In the genomic region with DNA sequence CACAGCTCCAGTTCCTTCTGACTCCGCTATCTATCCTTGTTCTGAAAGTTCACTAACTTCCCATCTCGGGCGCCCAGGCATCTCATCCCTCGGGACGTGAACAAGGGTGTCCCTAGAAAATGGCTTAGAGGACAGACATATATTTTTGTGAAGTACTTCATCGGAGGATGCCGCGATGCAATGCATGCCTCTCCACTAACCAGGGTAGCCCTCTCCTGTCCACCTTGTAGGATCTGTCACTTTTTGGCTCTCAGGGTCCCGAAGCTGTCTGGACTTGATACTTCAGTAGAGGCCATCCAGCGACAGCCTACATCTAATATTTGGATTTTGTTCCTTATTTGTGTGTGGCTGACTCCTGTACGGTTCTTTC, we compare ENCODE assay signal across 8 mouse cellular contexts. TPM values are rescaled to one million over a fixed set of nuclear protein-coding genes. Genes with fewer than 3 reads are reported as not detected.
DNase-seq lines count a peak whose midpoint lies in the region; ATAC-seq and TF ChIP-seq lines count a peak whose summit lies in the region.

No protein-coding gene starts in this region.

- ATAC-seq in lung, embryonic 16.5 days (ENCODE audit: low read depth) = no peak
- ATAC-seq in limb, embryonic 15.5 days (ENCODE audit: insufficient number of reproducible peaks, low FRiP score, low TSS enrichment, low read depth) = no peak
- ATAC-seq in stomach, embryonic 16.5 days (ENCODE audit: insufficient read depth, low FRiP score) = no peak
- ATAC-seq in megakaryocyte progenitor cell, adult 5-6 weeks (replicated peaks; ENCODE audit: poor library complexity) = no peak

- 3% methylated on average over 11 of the region's 11 CpGs for WGBS in cerebellum, adult 2 months
- WGBS in lung, embryonic 16.5 days = 10% methylated on average over 11 of the region's 11 CpGs
- 11% methylated on average over 11 of the region's 11 CpGs for WGBS in lung, adult 2 months
- WGBS in limb, embryonic 15.5 days = 13% methylated on average over 11 of the region's 11 CpGs
- 12% methylated on average over 11 of the region's 11 CpGs for WGBS in stomach, embryonic 16.5 days

- H3K9ac ChIP-seq in lung, embryonic 16.5 days (ENCODE audit: low read length) = 0 out of 2 replicates have a peak overlapping the region, but pooled peaks have one; percentile 58
- H3K9ac ChIP-seq in limb, embryonic 15.5 days = peak overlapping the region; percentile 5; the same call in 1 of the 2 replicates
- H3K9ac ChIP-seq in stomach, embryonic 16.5 days (ENCODE audit: low read length) = peak overlapping the region; percentile 64

- no peaks in the 10 kb centered on the region for H3K27me3 ChIP-seq in cerebellum, adult 2 months (ENCODE audit: control insufficient read depth, insufficient read depth, low read length)
- peaks cover 25% of the 10 kb centered on the region for H3K27me3 ChIP-seq in lung, embryonic 16.5 days (ENCODE audit: control insufficient read depth, insufficient read depth, low read depth, low read length)
- peaks cover 32% of the 10 kb centered on the region for H3K27me3 ChIP-seq in limb, embryonic 15.5 days
- H3K27me3 ChIP-seq in stomach, embryonic 16.5 days (ENCODE audit: control insufficient read depth, insufficient read depth, low read length) = peaks cover 23% of the 10 kb centered on the region

- peak overlapping the region; percentile 97 for H3K4me2 ChIP-seq in lung, embryonic 16.5 days (ENCODE audit: low read depth, low read length)
- H3K4me2 ChIP-seq in limb, embryonic 15.5 days = peak overlapping the region; percentile 94
- peak overlapping the region; percentile 93 for H3K4me2 ChIP-seq in stomach, embryonic 16.5 days (ENCODE audit: low read depth, low read length)

- no peaks in the 10 kb centered on the region for H3K36me3 ChIP-seq in lung, embryonic 16.5 days (ENCODE audit: control insufficient read depth, insufficient read depth, low read length)
- H3K36me3 ChIP-seq in limb, embryonic 15.5 days = no peaks in the 10 kb centered on the region
- no peaks in the 10 kb centered on the region for H3K36me3 ChIP-seq in stomach, embryonic 16.5 days (ENCODE audit: control insufficient read depth, insufficient read depth, low read length)

- TF ChIP-seq CTCF in cerebellum, adult 2 months (IDR thresholded peaks at IDR 0.05; ENCODE audit: borderline replicate concordance, insufficient read depth, low read depth, low read length) = no peak
- no peak for TF ChIP-seq CTCF in lung, adult 2 months (IDR thresholded peaks at IDR 0.05; ENCODE audit: insufficient read depth, low read length)

- no peak for DNase-seq in cerebellum, adult 2 months
- no peak for DNase-seq in cerebellum, adult 8-10 months
- no peak for DNase-seq in lung, adult 2 months
- no peak for DNase-seq in urinary bladder, postnatal 36 days (ENCODE audit: low spot score in 2 of 2)

- no peaks in the 10 kb centered on the region; the same call in 1 of the 2 replicates for H3K4me1 ChIP-seq in cerebellum, adult 2 months (ENCODE audit: control insufficient read depth, insufficient read depth, low read length)
- peaks cover 10% of the 10 kb centered on the region for H3K4me1 ChIP-seq in lung, embryonic 16.5 days (replicated peaks; ENCODE audit: control insufficient read depth, insufficient read depth, low read length)
- no peaks in the 10 kb centered on the region for H3K4me1 ChIP-seq in lung, adult 2 months (ENCODE audit: control insufficient read depth, insufficient read depth, low read length)
- H3K4me1 ChIP-seq in limb, embryonic 15.5 days = peaks cover 12% of the 10 kb centered on the region
- H3K4me1 ChIP-seq in stomach, embryonic 16.5 days (ENCODE audit: control insufficient read depth, insufficient read depth, low read length) = peaks cover 10% of the 10 kb centered on the region

- no peaks in the 10 kb centered on the region for H3K9me3 ChIP-seq in lung, embryonic 16.5 days (ENCODE audit: control insufficient read depth, low read length)
- H3K9me3 ChIP-seq in limb, embryonic 15.5 days = no peaks in the 10 kb centered on the region
- H3K9me3 ChIP-seq in stomach, embryonic 16.5 days (replicated peaks; ENCODE audit: control insufficient read depth, low read length) = no peaks in the 10 kb centered on the region

- H3K4me3 ChIP-seq in cerebellum, adult 2 months (replicated peaks; ENCODE audit: insufficient read depth, low read depth, low read length) = peak overlapping the region; percentile 82
- peak overlapping the region; percentile 57 for H3K4me3 ChIP-seq in lung, embryonic 16.5 days (ENCODE audit: low read length)
- no peak overlapping the region for H3K4me3 ChIP-seq in lung, adult 2 months (replicated peaks; ENCODE audit: extremely low read depth, low read depth, low read length)
- H3K4me3 ChIP-seq in limb, embryonic 15.5 days = peak overlapping the region; percentile 50
- peak overlapping the region; percentile 57 for H3K4me3 ChIP-seq in stomach, embryonic 16.5 days (replicated peaks; ENCODE audit: low read length)

- TF ChIP-seq POLR2A in cerebellum, adult 2 months (IDR thresholded peaks at IDR 0.05; ENCODE audit: borderline replicate concordance, insufficient read depth, low read length) = no peak
- TF ChIP-seq POLR2A in lung, adult 2 months (IDR thresholded peaks at IDR 0.05; ENCODE audit: borderline replicate concordance, extremely low read depth, low read depth, low read length) = no peak

- no peak overlapping the region for H3K27ac ChIP-seq in cerebellum, adult 2 months (ENCODE audit: insufficient read depth, low read length)
- no peak overlapping the region for H3K27ac ChIP-seq in lung, embryonic 16.5 days (ENCODE audit: low read length)
- H3K27ac ChIP-seq in limb, embryonic 15.5 days = no peak overlapping the region
- no peak overlapping the region for H3K27ac ChIP-seq in stomach, embryonic 16.5 days (ENCODE audit: low read length)

RNA-seq across cellular contexts. Expression of gene Pld5, which starts 0.5 kb away (rescaled TPM):
- 41.3 and 45.7 TPM in 2 replicates for polyA plus RNA-seq in cerebellum, adult 2 months (2012; rRNA removed)
- 0.26 and 0.63 TPM in 2 replicates for polyA plus RNA-seq in lung, embryonic 16.5 days (2015; fragmentation: Nextera tagmentation; extraction: Ambion mirVana)
- polyA plus RNA-seq in lung, adult 2 months (2012; rRNA removed) = 0.08 TPM in 1 of 2 replicates, not detected in the other
- 0.63 and 0.78 TPM in 2 replicates for polyA plus RNA-seq in limb, embryonic 15.5 days (2015; fragmentation: Nextera tagmentation; extraction: Ambion mirVana)
- 0.52 and 0.72 TPM in 2 replicates for polyA plus RNA-seq in stomach, embryonic 16.5 days (2015; fragmentation: Nextera tagmentation; extraction: Ambion mirVana)
- not detected in 2 replicates for total RNA-seq in megakaryocyte progenitor cell, adult 5-6 weeks (2015)
- total RNA-seq in megakaryocyte progenitor cell, adult 5-6 weeks (2017) = not detected in 2 replicates

Comparison
In these comparisons a context has a peak if more than half of its experiments do, and no peak if none do; other contexts are left out.
1. H3K9ac ChIP-seq: peak in every context shown above with its lines; median percentile 64 in stomach, embryonic 16.5 days; 58 in lung, embryonic 16.5 days; 5 in limb, embryonic 15.5 days.
2. RNA of gene Pld5, which starts 0.5 kb away (polyA plus RNA-seq): 41.3 to 45.7 TPM in cerebellum, adult 2 months; 0.26 to 0.63 TPM in lung, embryonic 16.5 days, 0.63 to 0.78 TPM in limb, embryonic 15.5 days, 0.52 to 0.72 TPM in stomach, embryonic 16.5 days and 0.08 TPM in lung, adult 2 months; every median in the first group is over 10 times any median in the second.
3. Peak in every context shown above with its lines, with median percentiles within 50 percentile points of each other: H3K4me2 ChIP-seq.